Mouse (Mus musculus): Measurements from ENCODE around the gene Ssr2. TPM values are rescaled to one million over a fixed set of nuclear protein-coding genes. Genes with fewer than 3 reads are reported as not detected.

The Ssr2 gene
- polyA plus RNA-seq, 1 experiment from 2014 or later, result 337 TPM

DNA sequence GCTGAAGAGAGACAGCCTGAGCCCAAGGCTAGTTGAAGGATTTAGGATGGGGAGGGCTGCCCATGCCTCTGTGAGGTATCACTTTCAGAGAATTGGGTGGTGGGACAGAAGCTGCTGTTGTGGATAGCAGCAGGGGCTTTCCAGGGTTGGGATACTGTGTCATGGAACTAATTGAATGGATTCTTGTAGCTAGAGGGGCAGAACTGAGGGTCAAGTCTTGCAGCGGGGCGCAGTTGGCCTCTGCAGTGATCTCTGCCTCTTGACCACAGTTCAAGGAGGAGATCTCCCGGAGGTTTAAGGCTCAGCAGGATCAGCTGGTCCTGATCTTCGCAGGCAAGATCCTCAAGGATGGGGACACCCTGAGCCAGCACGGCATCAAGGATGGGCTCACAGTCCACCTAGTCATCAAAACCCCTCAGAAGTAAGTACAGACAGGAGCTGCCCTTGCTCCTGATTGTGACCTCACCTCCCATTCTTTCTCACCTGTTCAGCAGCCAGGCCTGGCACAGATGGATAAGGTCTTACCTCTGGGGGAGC lies 20.5 kb upstream of the Ssr2 start:
- Histone ChIP-seq H3K36me3 (ENCODE audit: control insufficient read depth, insufficient read depth, low read length) (peaks cover 47% of the 10 kb centered on the region), H3K4me1 (ENCODE audit: control insufficient read depth, insufficient read depth, low read length) (peaks cover 13% of the 10 kb centered on the region), H3K9ac (ENCODE audit: low read depth, low read length) (0 out of 2 replicates have a peak overlapping the region, but pooled peaks have one; percentile 26), H3K27me3 (replicated peaks; ENCODE audit: control insufficient read depth, insufficient read depth, low read length) (no peaks in the 10 kb centered on the region), H3K4me3 (ENCODE audit: low read depth, low read length) (no peak overlapping the region), H3K9me3 (ENCODE audit: control insufficient read depth, low read length) (no peaks in the 10 kb centered on the region), H3K4me2 (ENCODE audit: low read depth, low read length) (peak overlapping the region; percentile 86; the same call in 1 of the 2 replicates), H3K27ac (replicated peaks; ENCODE audit: low read depth, low read length) (no peak overlapping the region)
- 77% methylated on average over 2 of the region's 5 CpGs for WGBS
- ATAC-seq (ENCODE audit: low read depth) (no peak), DNase-seq (ENCODE audit: low spot score) (no peak)

GRCm38 (mm10) chr3:88555731-88556130 lies 19.9 kb upstream of the Ssr2 start:
- WGBS, result 95% methylated on average over 6 of the region's 6 CpGs
- H3K9ac ChIP-seq (ENCODE audit: low read depth, low read length), result no peak overlapping the region; the same call in 1 of the 2 replicates
- no peak overlapping the region for H3K4me3 ChIP-seq (ENCODE audit: low read depth, low read length)
- H3K27me3 ChIP-seq (replicated peaks; ENCODE audit: control insufficient read depth, insufficient read depth, low read length), result no peaks in the 10 kb centered on the region
- ATAC-seq (ENCODE audit: low read depth) (no peak), DNase-seq (ENCODE audit: low spot score) (no peak)
- H3K9me3 ChIP-seq (ENCODE audit: control insufficient read depth, low read length), result no peaks in the 10 kb centered on the region
- peaks cover 13% of the 10 kb centered on the region for H3K4me1 ChIP-seq (ENCODE audit: control insufficient read depth, insufficient read depth, low read length)
- no peak overlapping the region for H3K4me2 ChIP-seq (ENCODE audit: low read depth, low read length)
- no peak overlapping the region for H3K27ac ChIP-seq (replicated peaks; ENCODE audit: low read depth, low read length)
- H3K36me3 ChIP-seq (ENCODE audit: control insufficient read depth, insufficient read depth, low read length), result peaks cover 53% of the 10 kb centered on the region

DNA sequence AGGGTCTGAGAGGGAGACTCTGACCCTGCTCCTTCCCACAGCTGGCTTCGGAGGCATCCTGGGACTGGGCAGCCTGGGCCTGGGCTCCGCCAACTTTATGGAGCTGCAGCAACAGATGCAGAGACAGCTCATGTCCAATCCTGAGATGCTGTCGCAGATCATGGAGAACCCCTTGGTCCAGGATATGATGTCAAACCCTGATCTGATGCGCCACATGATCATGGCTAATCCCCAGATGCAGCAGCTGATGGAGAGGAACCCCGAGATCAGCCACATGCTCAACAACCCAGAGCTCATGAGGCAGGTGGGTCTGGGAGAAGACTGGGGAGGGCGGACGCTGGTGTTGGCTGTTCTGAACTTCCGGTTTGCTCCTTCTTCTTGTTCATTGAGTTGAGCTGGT lies 19.1 kb upstream of the Ssr2 start:
- Histone ChIP-seq H3K9me3 (ENCODE audit: control insufficient read depth, low read length) (no peaks in the 10 kb centered on the region), H3K27ac (replicated peaks; ENCODE audit: low read depth, low read length) (no peak overlapping the region), H3K4me2 (ENCODE audit: low read depth, low read length) (no peak overlapping the region), H3K9ac (ENCODE audit: low read depth, low read length) (no peak overlapping the region), H3K27me3 (replicated peaks; ENCODE audit: control insufficient read depth, insufficient read depth, low read length) (no peaks in the 10 kb centered on the region), H3K36me3 (ENCODE audit: control insufficient read depth, insufficient read depth, low read length) (peaks cover 62% of the 10 kb centered on the region), H3K4me3 (ENCODE audit: low read depth, low read length) (no peak overlapping the region), H3K4me1 (ENCODE audit: control insufficient read depth, insufficient read depth, low read length) (peaks cover 11% of the 10 kb centered on the region)
- WGBS, result 89% methylated on average over 8 of the region's 8 CpGs
- ATAC-seq (ENCODE audit: low read depth), result no peak
- no peak for DNase-seq (ENCODE audit: low spot score)

DNA sequence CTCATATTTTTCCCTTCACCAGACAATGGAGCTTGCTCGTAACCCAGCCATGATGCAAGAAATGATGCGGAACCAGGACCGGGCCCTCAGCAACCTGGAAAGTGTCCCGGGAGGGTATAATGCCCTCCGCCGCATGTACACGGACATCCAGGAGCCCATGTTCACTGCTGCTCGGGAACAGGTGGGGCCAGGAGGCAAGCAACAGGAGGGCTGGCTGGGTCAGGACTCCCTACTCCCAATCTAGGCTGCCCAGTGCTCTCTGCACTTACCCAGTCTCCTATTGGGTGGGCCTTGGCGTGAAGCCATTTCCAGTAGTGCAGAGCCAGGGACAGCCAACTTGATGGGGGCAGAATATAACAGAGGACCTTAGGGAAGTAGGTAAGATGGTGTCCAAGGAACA lies 16.1 kb upstream of the Ssr2 start:
- Histone ChIP-seq H3K27ac (replicated peaks; ENCODE audit: low read depth, low read length) (no peak overlapping the region), H3K9ac (ENCODE audit: low read depth, low read length) (no peak overlapping the region), H3K27me3 (replicated peaks; ENCODE audit: control insufficient read depth, insufficient read depth, low read length) (no peaks in the 10 kb centered on the region), H3K9me3 (ENCODE audit: control insufficient read depth, low read length) (no peaks in the 10 kb centered on the region), H3K4me2 (ENCODE audit: low read depth, low read length) (no peak overlapping the region), H3K36me3 (ENCODE audit: control insufficient read depth, insufficient read depth, low read length) (peaks cover 91% of the 10 kb centered on the region), H3K4me3 (ENCODE audit: low read depth, low read length) (no peak overlapping the region), H3K4me1 (ENCODE audit: control insufficient read depth, insufficient read depth, low read length) (peaks cover 1% of the 10 kb centered on the region; the same call in 1 of the 2 replicates)
- DNase-seq (ENCODE audit: low spot score), result no peak
- 94% methylated on average over 9 of the region's 9 CpGs for WGBS
- no peak for ATAC-seq (ENCODE audit: low read depth)

- 0 out of 2 replicates have a peak, but pooled peaks have one; percentile 35 for ATAC-seq (ENCODE audit: low read depth)
- no peak overlapping the region for H3K4me3 ChIP-seq (ENCODE audit: low read depth, low read length)
- no peak overlapping the region for H3K4me2 ChIP-seq (ENCODE audit: low read depth, low read length)
- no peaks in the 10 kb centered on the region for H3K4me1 ChIP-seq (ENCODE audit: control insufficient read depth, insufficient read depth, low read length)
- WGBS, result 68% methylated on average over 4 of the region's 4 CpGs
- H3K36me3 ChIP-seq (ENCODE audit: control insufficient read depth, insufficient read depth, low read length), result peaks cover 99% of the 10 kb centered on the region
- H3K27me3 ChIP-seq (replicated peaks; ENCODE audit: control insufficient read depth, insufficient read depth, low read length), result no peaks in the 10 kb centered on the region
- H3K9me3 ChIP-seq (ENCODE audit: control insufficient read depth, low read length), result no peaks in the 10 kb centered on the region
- no peak for DNase-seq (ENCODE audit: low spot score)
- H3K27ac ChIP-seq (replicated peaks; ENCODE audit: low read depth, low read length), result no peak overlapping the region
- no peak overlapping the region for H3K9ac ChIP-seq (ENCODE audit: low read depth, low read length)
Measured at GRCm38 (mm10) chr3:88561989-88562388, 13.7 kb upstream of the Ssr2 start.

GRCm38 (mm10) chr3:88563442-88563841 lies 12.2 kb upstream of the Ssr2 start:
- Histone ChIP-seq H3K27me3 (replicated peaks; ENCODE audit: control insufficient read depth, insufficient read depth, low read length) (no peaks in the 10 kb centered on the region), H3K9me3 (ENCODE audit: control insufficient read depth, low read length) (no peaks in the 10 kb centered on the region), H3K4me3 (ENCODE audit: low read depth, low read length) (no peak overlapping the region), H3K27ac (replicated peaks; ENCODE audit: low read depth, low read length) (no peak overlapping the region), H3K9ac (ENCODE audit: low read depth, low read length) (no peak overlapping the region), H3K4me1 (ENCODE audit: control insufficient read depth, insufficient read depth, low read length) (no peaks in the 10 kb centered on the region), H3K4me2 (ENCODE audit: low read depth, low read length) (no peak overlapping the region), H3K36me3 (ENCODE audit: control insufficient read depth, insufficient read depth, low read length) (peaks cover 98% of the 10 kb centered on the region)
- DNase-seq (ENCODE audit: low spot score) (no peak), ATAC-seq (ENCODE audit: low read depth) (no peak)
- 72% methylated on average over 4 of the region's 4 CpGs for WGBS

DNA sequence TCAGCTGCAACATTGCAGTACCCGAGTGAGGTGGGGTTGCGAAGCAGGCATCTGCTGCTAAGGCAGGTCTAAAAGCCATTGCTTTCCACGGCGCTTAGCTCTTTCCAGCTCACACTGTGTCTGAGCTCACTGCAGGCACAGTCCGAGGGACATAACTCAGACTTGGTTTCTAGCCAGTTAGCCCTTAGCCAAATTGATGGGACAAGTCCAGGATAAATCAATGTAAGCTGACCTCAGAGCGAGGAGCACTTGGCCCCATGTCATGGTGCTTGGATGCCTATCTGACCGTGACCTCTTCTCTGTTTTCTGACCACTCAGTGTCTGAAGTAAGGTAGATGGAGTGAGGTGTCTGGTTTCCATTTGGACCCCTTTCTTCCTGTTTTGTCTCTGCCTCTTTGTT lies 11.7 kb upstream of the Ssr2 start:
- whole genome bisulfite sequencing, result 84% methylated on average over 7 of the region's 7 CpGs
- H3K4me1 ChIP-seq (ENCODE audit: control insufficient read depth, insufficient read depth, low read length), result no peaks in the 10 kb centered on the region
- H3K36me3 ChIP-seq (ENCODE audit: control insufficient read depth, insufficient read depth, low read length), result peaks cover 99% of the 10 kb centered on the region
- ATAC-seq (ENCODE audit: low read depth) (no peak), DNase-seq (ENCODE audit: low spot score) (no peak)
- no peaks in the 10 kb centered on the region for H3K27me3 ChIP-seq (replicated peaks; ENCODE audit: control insufficient read depth, insufficient read depth, low read length)
- no peak overlapping the region for H3K4me3 ChIP-seq (ENCODE audit: low read depth, low read length)
- no peak overlapping the region for H3K27ac ChIP-seq (replicated peaks; ENCODE audit: low read depth, low read length)
- H3K9ac ChIP-seq (ENCODE audit: low read depth, low read length), result no peak overlapping the region
- no peak overlapping the region for H3K4me2 ChIP-seq (ENCODE audit: low read depth, low read length)
- H3K9me3 ChIP-seq (ENCODE audit: control insufficient read depth, low read length), result no peaks in the 10 kb centered on the region

DNA sequence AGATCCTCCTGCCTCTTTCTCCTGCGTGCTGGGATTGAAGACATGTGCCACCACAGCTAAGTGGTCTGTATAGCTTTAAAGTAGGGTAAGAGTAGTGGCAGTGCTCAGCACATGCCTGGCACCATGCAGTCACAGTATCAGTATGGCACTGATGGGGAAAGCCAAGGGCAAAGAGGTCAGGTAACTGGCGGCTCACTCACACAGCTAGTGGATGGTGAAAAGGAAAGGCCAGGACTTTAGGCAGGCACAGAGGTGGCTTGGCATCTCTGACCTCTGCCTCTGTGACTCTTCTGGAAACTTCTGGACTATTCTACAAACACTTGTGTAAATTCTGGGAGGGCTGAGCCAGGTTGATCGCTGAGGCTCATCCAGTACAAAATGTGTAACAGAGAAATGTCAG lies 9.6 kb upstream of the Ssr2 start:
- H3K4me1 ChIP-seq (ENCODE audit: control insufficient read depth, insufficient read depth, low read length), result no peaks in the 10 kb centered on the region
- H3K9me3 ChIP-seq (ENCODE audit: control insufficient read depth, low read length), result no peaks in the 10 kb centered on the region
- no peak overlapping the region for H3K27ac ChIP-seq (replicated peaks; ENCODE audit: low read depth, low read length)
- H3K27me3 ChIP-seq (replicated peaks; ENCODE audit: control insufficient read depth, insufficient read depth, low read length), result no peaks in the 10 kb centered on the region
- no peak for ATAC-seq (ENCODE audit: low read depth)
- no peak overlapping the region for H3K9ac ChIP-seq (ENCODE audit: low read depth, low read length)
- no peak overlapping the region for H3K4me3 ChIP-seq (ENCODE audit: low read depth, low read length)
- no peak for DNase-seq (ENCODE audit: low spot score)
- H3K4me2 ChIP-seq (ENCODE audit: low read depth, low read length), result no peak overlapping the region
- peaks cover 91% of the 10 kb centered on the region for H3K36me3 ChIP-seq (ENCODE audit: control insufficient read depth, insufficient read depth, low read length)
- WGBS, result 94% methylated on average over 3 of the region's 3 CpGs

GRCm38 (mm10) chr3:88566536-88567061 lies 9.1 kb upstream of the Ssr2 start:
- no peak overlapping the region for H3K4me2 ChIP-seq (ENCODE audit: low read depth, low read length)
- no peak overlapping the region for H3K9ac ChIP-seq (ENCODE audit: low read depth, low read length)
- H3K27me3 ChIP-seq (replicated peaks; ENCODE audit: control insufficient read depth, insufficient read depth, low read length), result no peaks in the 10 kb centered on the region
- peaks cover 86% of the 10 kb centered on the region for H3K36me3 ChIP-seq (ENCODE audit: control insufficient read depth, insufficient read depth, low read length)
- no peak for ATAC-seq (ENCODE audit: low read depth)
- no peak overlapping the region for H3K4me3 ChIP-seq (ENCODE audit: low read depth, low read length)
- no peaks in the 10 kb centered on the region for H3K9me3 ChIP-seq (ENCODE audit: control insufficient read depth, low read length)
- H3K27ac ChIP-seq (replicated peaks; ENCODE audit: low read depth, low read length), result no peak overlapping the region
- WGBS, result 85% methylated on average over 4 of the region's 4 CpGs
- H3K4me1 ChIP-seq (ENCODE audit: control insufficient read depth, insufficient read depth, low read length), result no peaks in the 10 kb centered on the region
- DNase-seq (ENCODE audit: low spot score), result no peak
